Mouse (Mus musculus): Measurements from ENCODE around the gene B3gnt9. TPM values are rescaled to one million over a fixed set of nuclear protein-coding genes. Genes with fewer than 3 reads are reported as not detected.
A peak's percentile ranks its signal among the peaks of the same experiment; 100 is the strongest.

B3gnt9 gene
- total and polyA plus RNA-seq, 2 experiments, result 0.74 to 1.4 TPM

- peak; percentile 99 for DNase-seq (ENCODE audit: extremely low read depth, low read depth, low spot score)
- peaks cover 21% of the 10 kb centered on the region for H3K36me3 ChIP-seq (ENCODE audit: control insufficient read depth, insufficient read depth, low read length)
- H3K27me3 ChIP-seq (ENCODE audit: control insufficient read depth, insufficient read depth, low read length), result no peaks in the 10 kb centered on the region
- WGBS, result 2% methylated on average over 6 of the region's 6 CpGs
- peak overlapping the region; percentile 98 for H3K27ac ChIP-seq (replicated peaks; ENCODE audit: insufficient read depth, low read depth, low read length)
- peak overlapping the region; percentile 98 for H3K9ac ChIP-seq (ENCODE audit: low read depth, low read length)
- peaks cover 20% of the 10 kb centered on the region for H3K4me1 ChIP-seq (ENCODE audit: control insufficient read depth, insufficient read depth, low read length)
- no peak for TF ChIP-seq CTCF (IDR thresholded peaks at IDR 0.05; ENCODE audit: low read depth, low read length)
- TF ChIP-seq POLR2A (IDR thresholded peaks at IDR 0.05; ENCODE audit: extremely low read depth, insufficient read depth, low read length), result no peak
- H3K4me3 ChIP-seq (ENCODE audit: insufficient read depth, low read depth, low read length), result peak overlapping the region; percentile 93
- H3K79me2 ChIP-seq (ENCODE audit: control insufficient read depth, insufficient read depth, low read length), result peaks cover 28% of the 10 kb centered on the region; the same call in 1 of the 2 replicates
These were observed 29.0 kb downstream of the B3gnt9 start for GRCm38 (mm10) chr8:105225917-105226316.

DNA sequence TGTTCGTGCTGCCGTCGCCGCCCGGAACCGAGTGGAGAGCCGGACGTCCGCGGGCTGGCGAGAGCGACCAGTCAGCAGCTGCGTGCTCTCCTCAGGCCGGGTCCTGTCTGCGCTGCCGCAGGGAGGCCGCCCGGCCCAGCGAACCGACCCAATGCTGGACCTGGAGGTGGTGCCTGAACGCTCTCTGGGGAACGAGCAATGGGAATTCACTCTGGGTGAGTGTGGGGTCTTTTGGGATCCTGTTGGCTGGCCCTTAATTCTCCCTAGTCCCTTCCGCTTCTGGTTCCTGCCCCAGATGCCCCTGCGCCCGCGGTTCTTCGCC is 29.7 kb downstream of the B3gnt9 start:
- H3K27ac ChIP-seq (replicated peaks; ENCODE audit: insufficient read depth, low read depth, low read length), result peak overlapping the region; percentile 98
- H3K4me1 ChIP-seq (ENCODE audit: control insufficient read depth, insufficient read depth, low read length), result peaks cover 18% of the 10 kb centered on the region
- no peaks in the 10 kb centered on the region for H3K27me3 ChIP-seq (ENCODE audit: control insufficient read depth, insufficient read depth, low read length)
- peak overlapping the region; percentile 98 for H3K9ac ChIP-seq (ENCODE audit: low read depth, low read length)
- H3K4me3 ChIP-seq (ENCODE audit: insufficient read depth, low read depth, low read length), result peak overlapping the region; percentile 93
- TF ChIP-seq POLR2A (IDR thresholded peaks at IDR 0.05; ENCODE audit: extremely low read depth, insufficient read depth, low read length) (no peak), CTCF (IDR thresholded peaks at IDR 0.05; ENCODE audit: low read depth, low read length) (no peak)
- peaks cover 15% of the 10 kb centered on the region for H3K36me3 ChIP-seq (ENCODE audit: control insufficient read depth, insufficient read depth, low read length)
- WGBS, result under 1% methylated on average over 27 of the region's 27 CpGs
- peaks cover 24% of the 10 kb centered on the region; the same call in 1 of the 2 replicates for H3K79me2 ChIP-seq (ENCODE audit: control insufficient read depth, insufficient read depth, low read length)
- no peak for DNase-seq (ENCODE audit: extremely low read depth, low read depth, low spot score)

- 4% methylated on average over 34 of the region's 34 CpGs for WGBS
- H3K36me3 ChIP-seq (ENCODE audit: control insufficient read depth, insufficient read depth, low read length), result peaks cover 10% of the 10 kb centered on the region
- peak within 1 kb of the TSS; percentile 98 for H3K9ac ChIP-seq (ENCODE audit: low read depth, low read length)
- H3K4me3 ChIP-seq (ENCODE audit: insufficient read depth, low read depth, low read length), result peak within 1 kb of the TSS; percentile 93
- H3K4me1 ChIP-seq (ENCODE audit: control insufficient read depth, insufficient read depth, low read length), result peaks cover 17% of the 10 kb centered on the region
- peak within 1 kb of the TSS; percentile 98 for H3K27ac ChIP-seq (replicated peaks; ENCODE audit: insufficient read depth, low read depth, low read length)
- DNase-seq (ENCODE audit: extremely low read depth, low read depth, low spot score), result peak; percentile 83
- H3K27me3 ChIP-seq (ENCODE audit: control insufficient read depth, insufficient read depth, low read length), result no peaks in the 10 kb centered on the region
- peaks cover 19% of the 10 kb centered on the region; the same call in 1 of the 2 replicates for H3K79me2 ChIP-seq (ENCODE audit: control insufficient read depth, insufficient read depth, low read length)
- TF ChIP-seq CTCF (IDR thresholded peaks at IDR 0.05; ENCODE audit: low read depth, low read length) (no peak), POLR2A (IDR thresholded peaks at IDR 0.05; ENCODE audit: extremely low read depth, insufficient read depth, low read length) (peak; percentile 98)
These were observed 30.3 kb downstream of the B3gnt9 start, which contains the start of gene D230025D16Rik for GRCm38 (mm10) chr8:105224413-105225271. Gene D230025D16Rik, plus strand, starts transcription at chr8:105225145.

DNA sequence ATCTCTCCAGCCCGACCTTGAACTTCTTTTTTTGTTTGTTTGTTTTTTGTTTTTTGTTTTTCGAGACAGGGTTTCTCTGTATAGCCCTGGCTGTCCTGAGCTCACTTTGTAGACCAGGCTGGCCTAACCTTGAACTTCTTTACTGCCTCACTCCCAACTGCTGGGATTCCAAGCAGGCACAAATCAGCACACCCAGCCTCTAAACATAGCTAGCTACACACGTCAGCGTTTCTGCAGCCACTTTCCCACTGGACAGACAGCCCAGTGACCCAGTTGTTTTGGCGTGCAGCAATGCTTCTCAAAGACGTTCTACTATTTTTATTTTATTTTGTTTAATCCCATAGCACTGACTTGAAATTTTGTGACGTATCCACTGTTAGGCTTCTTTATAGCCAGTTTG is 31.1 kb downstream of the B3gnt9 start:
- DNase-seq (ENCODE audit: extremely low read depth, low read depth, low spot score), result no peak
- TF ChIP-seq POLR2A (IDR thresholded peaks at IDR 0.05; ENCODE audit: extremely low read depth, insufficient read depth, low read length) (no peak), CTCF (IDR thresholded peaks at IDR 0.05; ENCODE audit: low read depth, low read length) (no peak)
- Histone ChIP-seq H3K4me1 (ENCODE audit: control insufficient read depth, insufficient read depth, low read length) (peaks cover 11% of the 10 kb centered on the region), H3K4me3 (ENCODE audit: insufficient read depth, low read depth, low read length) (no peak overlapping the region), H3K9ac (ENCODE audit: low read depth, low read length) (no peak overlapping the region), H3K36me3 (ENCODE audit: control insufficient read depth, insufficient read depth, low read length) (peaks cover 7% of the 10 kb centered on the region), H3K27me3 (ENCODE audit: control insufficient read depth, insufficient read depth, low read length) (no peaks in the 10 kb centered on the region), H3K27ac (replicated peaks; ENCODE audit: insufficient read depth, low read depth, low read length) (no peak overlapping the region), H3K79me2 (ENCODE audit: control insufficient read depth, insufficient read depth, low read length) (peaks cover 17% of the 10 kb centered on the region; the same call in 1 of the 2 replicates)
- WGBS, result 72% methylated on average over 7 of the region's 7 CpGs

GRCm38 (mm10) chr8:105217926-105218522 is 36.9 kb downstream of the B3gnt9 start:
- TF ChIP-seq POLR2A (IDR thresholded peaks at IDR 0.05; ENCODE audit: extremely low read depth, insufficient read depth, low read length) (no peak), CTCF (IDR thresholded peaks at IDR 0.05; ENCODE audit: low read depth, low read length) (peak; percentile 68)
- Histone ChIP-seq H3K9ac (ENCODE audit: low read depth, low read length) (no peak overlapping the region), H3K4me3 (ENCODE audit: insufficient read depth, low read depth, low read length) (no peak overlapping the region), H3K79me2 (ENCODE audit: control insufficient read depth, insufficient read depth, low read length) (no peaks in the 10 kb centered on the region), H3K27me3 (ENCODE audit: control insufficient read depth, insufficient read depth, low read length) (no peaks in the 10 kb centered on the region), H3K4me1 (ENCODE audit: control insufficient read depth, insufficient read depth, low read length) (no peaks in the 10 kb centered on the region), H3K36me3 (ENCODE audit: control insufficient read depth, insufficient read depth, low read length) (peaks cover 3% of the 10 kb centered on the region), H3K27ac (replicated peaks; ENCODE audit: insufficient read depth, low read depth, low read length) (no peak overlapping the region)
- WGBS, result 75% methylated on average over 5 of the region's 5 CpGs
- DNase-seq (ENCODE audit: extremely low read depth, low read depth, low spot score), result peak; percentile 77

Measured in liver, adult 2 months (tissue).